Mouse (Mus musculus): ENCODE results near the gene Adh1. TPM values are rescaled to one million over a fixed set of nuclear protein-coding genes. Genes with fewer than 3 reads are reported as not detected.

Gene Adh1
- polyA plus RNA-seq, 1 experiment from 2014 or later = 434 TPM

DNA sequence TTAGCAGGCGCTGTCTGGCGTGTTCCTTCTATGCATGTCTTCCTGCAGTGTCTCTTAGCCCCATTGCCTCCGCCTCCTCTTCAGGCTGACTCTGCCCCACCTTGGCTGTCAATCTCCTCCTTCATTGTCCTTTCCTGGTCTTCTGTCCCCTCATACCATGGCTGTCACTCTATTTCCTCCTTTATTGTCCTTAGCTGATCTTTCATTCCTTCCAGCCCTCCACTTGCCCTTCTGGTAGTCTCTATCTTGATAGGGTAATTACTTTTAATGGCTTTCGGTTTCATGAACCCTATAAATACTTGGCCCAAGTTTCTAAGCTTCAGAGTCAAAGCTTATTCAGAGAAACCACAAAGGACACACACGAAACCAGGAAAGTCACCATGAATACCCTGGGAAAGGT is 52.2 kb downstream of the Adh1 start, which contains the start of gene Adh6a:
Adh6a (plus strand) TSS at position 322 of the 400 bp plus-strand sequence.
- Histone ChIP-seq H3K9me3 (ENCODE audit: low read length) (no peaks in the 10 kb centered on the region), H3K36me3 (replicated peaks; ENCODE audit: insufficient read depth, low read length) (no peaks in the 10 kb centered on the region), H3K4me3 (ENCODE audit: low read depth, low read length) (no peak within 1 kb of the TSS), H3K27me3 (ENCODE audit: insufficient read depth, low read length) (no peaks in the 10 kb centered on the region), H3K9ac (replicated peaks) (no peak within 1 kb of the TSS), H3K27ac (ENCODE audit: low read depth) (no peak within 1 kb of the TSS), H3K4me1 (ENCODE audit: insufficient read depth) (no peaks in the 10 kb centered on the region), H3K4me2 (ENCODE audit: low read depth, low read length) (no peak within 1 kb of the TSS)
- no peak for ATAC-seq
- 71% methylated on average over 5 of the region's 5 CpGs for WGBS (ENCODE audit: insufficient replicate concordance)
- DNase-seq = no peak
- TF ChIP-seq EP300 (IDR thresholded peaks at IDR 0.05; ENCODE audit: low read depth) (no peak), CTCF (IDR thresholded peaks at IDR 0.05; ENCODE audit: low read depth) (no peak)

DNA sequence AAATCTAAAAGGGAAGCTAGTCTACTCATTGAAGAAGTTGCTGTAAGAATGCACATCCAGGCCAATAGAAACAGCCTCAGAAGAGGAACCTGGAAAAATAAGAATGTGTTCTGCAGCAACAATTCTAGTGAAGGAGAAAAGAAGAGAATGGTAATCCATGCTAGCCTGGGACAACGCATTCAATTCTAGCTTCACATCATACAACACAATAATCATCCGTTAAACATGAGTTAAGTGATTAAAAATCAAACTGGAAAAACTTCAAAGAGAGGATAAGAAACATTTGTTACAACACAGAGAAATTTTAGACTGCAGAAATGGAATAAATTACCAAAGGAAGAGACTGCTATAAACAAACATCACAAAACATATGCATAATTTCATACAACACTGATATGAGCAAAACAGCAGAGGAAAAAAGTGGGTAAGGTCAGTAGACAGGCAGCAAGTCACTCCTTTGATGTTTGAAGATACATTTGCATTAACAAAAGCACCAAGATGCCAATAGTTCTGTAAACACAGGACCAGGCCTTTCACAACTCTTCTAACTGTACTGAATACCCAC is 56.2 kb downstream of the Adh1 start:
- Histone ChIP-seq H3K27ac (ENCODE audit: low read depth) (no peak overlapping the region), H3K36me3 (replicated peaks; ENCODE audit: insufficient read depth, low read length) (no peaks in the 10 kb centered on the region), H3K9me3 (ENCODE audit: low read length) (no peaks in the 10 kb centered on the region), H3K4me3 (ENCODE audit: low read depth, low read length) (no peak overlapping the region), H3K4me2 (ENCODE audit: low read depth, low read length) (no peak overlapping the region), H3K9ac (replicated peaks) (no peak overlapping the region), H3K4me1 (ENCODE audit: insufficient read depth) (no peaks in the 10 kb centered on the region), H3K27me3 (ENCODE audit: insufficient read depth, low read length) (no peaks in the 10 kb centered on the region)
- ATAC-seq (no peak), DNase-seq (no peak)
- WGBS (ENCODE audit: insufficient replicate concordance) = 75% methylated on average over 2 of the region's 2 CpGs
- TF ChIP-seq EP300 (IDR thresholded peaks at IDR 0.05; ENCODE audit: low read depth) (no peak), CTCF (IDR thresholded peaks at IDR 0.05; ENCODE audit: low read depth) (no peak)

DNA sequence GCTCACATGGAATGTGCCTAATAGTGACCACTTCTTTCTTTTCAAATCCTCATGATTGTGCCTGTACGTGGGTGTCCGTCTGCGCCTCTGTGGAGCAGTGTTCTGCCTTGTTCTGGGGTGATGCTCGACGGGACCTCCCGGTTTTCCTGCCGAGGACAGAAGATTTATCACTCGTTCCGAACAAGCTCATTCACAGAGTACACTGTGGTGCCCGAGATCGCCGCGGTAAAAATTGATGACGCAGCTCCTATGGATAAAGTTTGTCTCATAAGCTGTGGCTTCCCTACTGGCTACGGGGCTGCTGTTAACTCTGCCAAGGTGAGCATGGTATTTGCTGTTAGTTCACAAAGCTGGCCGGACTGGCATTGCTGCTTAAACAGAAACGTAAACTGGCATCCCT is 64.2 kb downstream of the Adh1 start:
- DNase-seq = no peak
- no peak overlapping the region for H3K4me3 ChIP-seq (ENCODE audit: low read depth, low read length)
- no peak for ATAC-seq
- no peaks in the 10 kb centered on the region for H3K4me1 ChIP-seq (ENCODE audit: insufficient read depth)
- no peak overlapping the region for H3K4me2 ChIP-seq (ENCODE audit: low read depth, low read length)
- H3K36me3 ChIP-seq (replicated peaks; ENCODE audit: insufficient read depth, low read length) = no peaks in the 10 kb centered on the region
- no peaks in the 10 kb centered on the region for H3K9me3 ChIP-seq (ENCODE audit: low read length)
- 89% methylated on average over 17 of the region's 17 CpGs for WGBS (ENCODE audit: insufficient replicate concordance)
- H3K27ac ChIP-seq (ENCODE audit: low read depth) = no peak overlapping the region
- TF ChIP-seq EP300 (IDR thresholded peaks at IDR 0.05; ENCODE audit: low read depth) = no peak
- no peak for TF ChIP-seq CTCF (IDR thresholded peaks at IDR 0.05; ENCODE audit: low read depth)
- H3K9ac ChIP-seq (replicated peaks) = no peak overlapping the region
- H3K27me3 ChIP-seq (ENCODE audit: insufficient read depth, low read length) = no peaks in the 10 kb centered on the region

DNA sequence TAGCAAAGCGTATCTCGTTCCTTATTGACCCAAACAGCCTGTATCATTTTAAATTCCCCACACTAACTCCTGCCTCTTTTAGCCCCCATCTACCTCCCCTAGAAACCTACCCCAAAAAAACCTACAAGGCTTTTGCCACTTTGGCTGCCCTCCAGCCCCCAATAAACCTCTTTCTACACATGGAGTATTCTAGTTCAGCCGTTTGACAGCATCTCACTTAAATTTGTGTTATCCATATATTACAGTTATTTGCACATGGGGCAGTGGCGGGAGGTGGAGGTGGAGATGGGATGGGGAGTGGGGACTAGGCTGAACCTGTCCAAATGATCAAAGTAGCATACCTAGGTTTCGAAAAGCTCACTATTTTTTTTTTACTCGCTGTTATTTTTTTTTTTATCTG is 64.7 kb downstream of the Adh1 start:
- 77% methylated on average over 6 of the region's 6 CpGs for WGBS (ENCODE audit: insufficient replicate concordance)

DNA sequence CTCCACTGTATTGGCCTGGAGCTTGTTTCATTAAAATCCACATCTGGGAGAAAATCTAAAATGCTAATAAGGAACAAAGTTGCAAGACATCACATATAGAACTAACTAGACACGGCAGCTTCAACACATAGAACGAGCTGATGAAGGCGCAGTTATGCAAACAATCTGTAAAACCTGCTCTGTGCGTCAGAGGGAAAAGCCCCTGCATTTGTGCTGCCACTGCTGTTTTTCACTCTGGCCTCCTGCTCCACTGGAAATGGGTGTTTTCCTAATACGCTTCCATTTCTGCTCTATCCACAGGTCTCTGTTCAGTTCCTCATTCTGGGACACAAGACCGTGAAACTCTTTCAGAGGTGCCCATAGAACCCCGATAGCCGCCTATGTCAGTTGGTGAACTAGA is 73.1 kb downstream of the Adh1 start:
- Histone ChIP-seq H3K4me2 (ENCODE audit: low read depth, low read length) (no peak overlapping the region), H3K4me3 (ENCODE audit: low read depth, low read length) (no peak overlapping the region), H3K27me3 (ENCODE audit: insufficient read depth, low read length) (no peaks in the 10 kb centered on the region), H3K9me3 (ENCODE audit: low read length) (no peaks in the 10 kb centered on the region), H3K36me3 (replicated peaks; ENCODE audit: insufficient read depth, low read length) (no peaks in the 10 kb centered on the region), H3K4me1 (ENCODE audit: insufficient read depth) (no peaks in the 10 kb centered on the region), H3K9ac (replicated peaks) (no peak overlapping the region), H3K27ac (ENCODE audit: low read depth) (no peak overlapping the region)
- DNase-seq (no peak), ATAC-seq (no peak)
- TF ChIP-seq EP300 (IDR thresholded peaks at IDR 0.05; ENCODE audit: low read depth) (no peak), CTCF (IDR thresholded peaks at IDR 0.05; ENCODE audit: low read depth) (no peak)
- WGBS (ENCODE audit: insufficient replicate concordance) = 73% methylated on average over 8 of the region's 8 CpGs

More for the DNA sequence above, 64.7 kb downstream of the Adh1 start:
- H3K27me3 ChIP-seq (ENCODE audit: insufficient read depth, low read length) = no peaks in the 10 kb centered on the region
- H3K4me3 ChIP-seq (ENCODE audit: low read depth, low read length) = no peak overlapping the region
- H3K4me1 ChIP-seq (ENCODE audit: insufficient read depth) = no peaks in the 10 kb centered on the region
- H3K4me2 ChIP-seq (ENCODE audit: low read depth, low read length) = no peak overlapping the region
- DNase-seq (no peak), ATAC-seq (no peak)
- no peaks in the 10 kb centered on the region for H3K36me3 ChIP-seq (replicated peaks; ENCODE audit: insufficient read depth, low read length)
- H3K27ac ChIP-seq (ENCODE audit: low read depth) = no peak overlapping the region
- TF ChIP-seq EP300 (IDR thresholded peaks at IDR 0.05; ENCODE audit: low read depth) (no peak), CTCF (IDR thresholded peaks at IDR 0.05; ENCODE audit: low read depth) (no peak)
- H3K9me3 ChIP-seq (ENCODE audit: low read length) = no peaks in the 10 kb centered on the region
- no peak overlapping the region for H3K9ac ChIP-seq (replicated peaks)

DNA sequence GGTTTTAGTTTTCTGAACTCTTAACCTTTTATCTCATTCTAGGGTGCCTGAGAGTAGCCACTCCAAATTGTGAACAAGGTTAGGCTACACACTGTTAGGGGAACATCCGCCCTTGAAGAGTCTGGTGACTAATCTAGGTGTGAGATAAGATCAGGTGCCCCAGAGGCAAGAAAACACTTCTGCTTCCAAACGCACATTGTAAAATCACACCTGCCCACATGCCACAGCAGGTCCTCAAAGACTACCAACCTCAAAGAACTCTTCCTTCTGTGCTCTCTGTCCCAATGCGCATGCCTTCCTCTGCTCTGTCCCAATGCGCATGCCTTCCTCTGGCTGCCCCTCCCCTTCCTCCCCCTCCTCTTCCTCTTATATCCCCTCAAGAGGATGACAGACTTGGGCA is 73.5 kb downstream of the Adh1 start:
- no peak for DNase-seq

More for the DNA sequence above, 73.5 kb downstream of the Adh1 start:
- Histone ChIP-seq H3K4me1 (ENCODE audit: insufficient read depth) (no peaks in the 10 kb centered on the region), H3K36me3 (replicated peaks; ENCODE audit: insufficient read depth, low read length) (no peaks in the 10 kb centered on the region), H3K9me3 (ENCODE audit: low read length) (no peaks in the 10 kb centered on the region), H3K27me3 (ENCODE audit: insufficient read depth, low read length) (no peaks in the 10 kb centered on the region), H3K9ac (replicated peaks) (no peak overlapping the region), H3K4me3 (ENCODE audit: low read depth, low read length) (no peak overlapping the region), H3K4me2 (ENCODE audit: low read depth, low read length) (no peak overlapping the region), H3K27ac (ENCODE audit: low read depth) (no peak overlapping the region)
- ATAC-seq = no peak
- 60% methylated on average over 4 of the region's 4 CpGs for WGBS (ENCODE audit: insufficient replicate concordance)
- TF ChIP-seq CTCF (IDR thresholded peaks at IDR 0.05; ENCODE audit: low read depth) (no peak), EP300 (IDR thresholded peaks at IDR 0.05; ENCODE audit: low read depth) (no peak)
